Mouse (Mus musculus) layer of hippocampus, postnatal 25 days (tissue): ENCODE measurements at regions not wholly inside any gene's neighbourhood (a gene's known extent, or its start where the extent isn't known, plus 50 kb on each side); places are given as distances from the start of the nearest gene placed in this dataset.

Source experiments
- DNase-seq, 2 experiments: peaks; one replicate each; pipeline ENCODE4 v3.0.0; 2022; ENCODE audit warnings: mixed read lengths in 2 of 2, low spot score in 1 of 2; ENCODE audit errors: extremely low spot score in 1 of 2

GRCm38 (mm10) chr13:52422456-52422855, 108.6 kb downstream of the Diras2 start:
- DNase-seq = no peak

- DNase-seq = no peak
These were observed 102.6 kb downstream of the Diras2 start for GRCm38 (mm10) chr13:52428527-52428926.

- DNase-seq = no peak
These were observed 94.3 kb downstream of the Diras2 start for GRCm38 (mm10) chr13:52436756-52437155.

GRCm38 (mm10) chr13:52445513-52445912, 85.6 kb downstream of the Diras2 start:
- no peak for DNase-seq

GRCm38 (mm10) chr13:52448902-52449301, 82.2 kb downstream of the Diras2 start:
- DNase-seq = no peak

- no peak for DNase-seq
These were observed 79.6 kb downstream of the Diras2 start for GRCm38 (mm10) chr13:52451486-52451885.

- DNase-seq = no peak
These were observed 78.8 kb downstream of the Diras2 start for GRCm38 (mm10) chr13:52452291-52452690.
